Mouse (Mus musculus) liver, postnatal 0 days (tissue): ENCODE measurements around the gene Csf3r.
"Not testable (repeated sequence)": the region's sequence is repeated elsewhere in the genome, so short reads cannot be mapped to it uniquely, and the experiment has no call there.

Experiments
- CTCF ChIP-seq: sonication (generic); IDR thresholded peaks from 2 replicates; pipeline ENCODE4 v1.5.1; 2016; ENCODE audit warnings: antibody characterized with exemption, low read depth
- EP300 ChIP-seq: IDR thresholded peaks from 2 replicates; pipeline ENCODE4 v1.6.1; 2016; ENCODE audit warnings: antibody characterized with exemption, low read depth, mild to moderate bottlenecking

- not testable (repeated sequence) for TF ChIP-seq CTCF, EP300
Measured at GRCm38 (mm10) chr4:125985703-125986102, 38.6 kb upstream of the Csf3r start.
